Mouse (Mus musculus) kidney, embryonic 14.5 days (tissue): ENCODE measurements around the gene Apaf1. TPM values are rescaled to one million over a fixed set of nuclear protein-coding genes. Genes with fewer than 3 reads are reported as not detected.

Source experiments
- ATAC-seq: fragments of 200-750 bp; cut with Nextera tagmentation; 2 replicates; pipeline ENCODE4 v1.8.0; 2017; ENCODE audit warnings: moderate number of reproducible peaks, mild to moderate bottlenecking, moderate TSS enrichment, moderate library complexity; ENCODE audit not compliant: low FRiP score, low TSS enrichment
- H3K27ac ChIP-seq: fragments of 300-500 bp; sonication (generic); 2 replicates; pipeline ENCODE4 v1.5.1; 2014; ENCODE audit warnings: low read depth, mild to moderate bottlenecking, low read length, moderate library complexity, mixed read lengths
- H3K27me3 ChIP-seq: fragments of 300-500 bp; sonication (generic); 2 replicates; pipeline ENCODE4 v1.6.1; 2014; ENCODE audit warnings: mild to moderate bottlenecking, low read length; ENCODE audit not compliant: control insufficient read depth, insufficient read depth
- H3K36me3 ChIP-seq: fragments of 300-500 bp; sonication (generic); 2 replicates; pipeline ENCODE4 v1.6.1; 2014; ENCODE audit warnings: low read length, mixed read lengths; ENCODE audit not compliant: control insufficient read depth, insufficient read depth
- H3K4me1 ChIP-seq: fragments of 300-500 bp; sonication (generic); 2 replicates; pipeline ENCODE4 v1.6.1; 2014; ENCODE audit warnings: low read length, mixed read lengths; ENCODE audit not compliant: control insufficient read depth, insufficient read depth
- H3K4me2 ChIP-seq: fragments of 300-500 bp; sonication (generic); replicated peaks from 2 replicates; pipeline ENCODE4 v1.6.1; 2014; ENCODE audit warnings: low read depth, mild to moderate bottlenecking, low read length
- H3K4me3 ChIP-seq: fragments of 300-500 bp; sonication (generic); 2 replicates; pipeline ENCODE4 v1.5.1; 2014; ENCODE audit warnings: mild to moderate bottlenecking, low read length
- H3K9ac ChIP-seq: fragments of 300-500 bp; sonication (generic); 2 replicates; pipeline ENCODE4 v1.6.1; 2014; ENCODE audit warnings: low read depth, mild to moderate bottlenecking, low read length, moderate library complexity
- H3K9me3 ChIP-seq: fragments of 300-500 bp; sonication (generic); 2 replicates; pipeline ENCODE4 v1.6.1; 2016; ENCODE audit warnings: low read length; ENCODE audit not compliant: control insufficient read depth
- WGBS: fragments of 180-500 bp; shearing (Covaris S2); extraction: QIAGEN DNeasy Blood & Tissue Kit; methylation state at CpG from one replicate; pipeline ENCODE4 v1.1.7; 2014; 5-methylcytosine and 5-hydroxymethylcytosine counted together
- polyA plus RNA-seq: library from polyadenylated mRNA; unstranded; fragments of >200 nt; fragmentation: Nextera tagmentation; extraction: Ambion mirVana; gene quantifications from 2 replicates; pipeline ENCODE4 v1.2.1, GENCODE M21; 2014

The Apaf1 gene
- polyA plus RNA-seq, 1 experiment from 2014 or later, result 26.2 TPM

DNA sequence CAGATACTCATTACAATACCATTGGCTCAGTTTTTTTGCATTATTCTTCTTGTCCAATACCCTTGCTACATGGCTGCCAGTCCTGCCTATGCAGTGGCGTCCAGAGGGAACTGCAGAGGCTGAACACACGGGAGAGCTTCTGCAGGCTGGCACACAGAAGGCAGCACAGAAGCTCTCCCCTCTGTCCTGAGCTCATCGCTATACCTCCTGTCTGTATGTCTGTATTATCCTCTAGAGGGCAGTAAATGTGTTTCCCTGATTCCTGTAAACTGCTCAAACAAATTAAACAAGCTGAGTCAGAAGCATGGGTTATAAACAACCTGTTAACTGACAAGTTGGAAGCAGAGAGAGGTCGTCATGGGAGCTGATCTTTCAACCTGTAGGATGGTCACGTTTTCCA lies 21.8 kb downstream of the Apaf1 start:
- Histone ChIP-seq H3K9me3 (no peaks in the 10 kb centered on the region), H3K27ac (no peak overlapping the region), H3K4me3 (no peak overlapping the region), H3K9ac (no peak overlapping the region), H3K27me3 (no peaks in the 10 kb centered on the region), H3K4me2 (no peak overlapping the region), H3K4me1 (no peaks in the 10 kb centered on the region), H3K36me3 (peaks cover 29% of the 10 kb centered on the region; the same call in 1 of the 2 replicates)
- 32% methylated on average over 5 of the region's 5 CpGs for WGBS
- peak; percentile 52 for ATAC-seq

DNA sequence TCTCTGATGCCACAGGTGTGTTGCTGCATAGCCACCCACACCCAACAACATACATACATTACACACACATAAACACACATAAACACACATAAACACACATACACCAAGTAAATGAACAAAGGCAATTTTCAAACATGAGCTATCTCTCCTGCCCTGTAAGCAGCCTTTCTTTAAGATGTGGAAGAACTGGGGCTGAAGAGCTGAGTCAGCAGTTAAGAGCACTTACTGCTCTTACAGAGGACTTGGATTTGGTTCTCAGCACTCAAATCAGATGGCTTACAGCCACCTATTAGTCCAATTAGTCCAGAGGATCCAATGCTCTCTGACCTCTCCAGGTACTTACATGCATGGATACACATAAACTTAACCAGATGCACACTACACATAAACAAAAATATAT lies 29.8 kb downstream of the Apaf1 start:
- H3K36me3 ChIP-seq, result peaks cover 27% of the 10 kb centered on the region
- no peaks in the 10 kb centered on the region for H3K27me3 ChIP-seq
- no peak for ATAC-seq
- no peak overlapping the region for H3K4me2 ChIP-seq
- H3K4me3 ChIP-seq, result no peak overlapping the region
- H3K9me3 ChIP-seq, result no peaks in the 10 kb centered on the region
- no peak overlapping the region for H3K27ac ChIP-seq
- no peaks in the 10 kb centered on the region for H3K4me1 ChIP-seq
- H3K9ac ChIP-seq, result no peak overlapping the region

DNA sequence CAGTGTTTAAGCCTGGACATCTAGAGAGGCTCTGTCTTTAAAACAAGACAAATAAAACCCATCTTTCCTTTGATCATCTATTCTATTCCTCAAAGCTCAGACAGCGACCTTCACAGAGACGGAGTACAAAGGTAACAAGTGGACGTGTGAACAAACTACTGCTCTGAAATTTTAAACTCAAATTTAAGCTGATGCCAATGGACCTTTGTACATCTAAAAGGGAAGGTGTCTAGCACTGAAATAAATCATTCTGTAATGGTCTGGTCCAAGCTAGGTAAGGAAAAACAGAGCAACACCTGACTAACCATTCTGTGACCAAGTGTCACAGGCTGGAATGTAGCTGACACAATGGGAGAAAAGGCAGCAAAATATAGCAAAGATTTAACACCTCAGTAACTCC lies 31.4 kb downstream of the Apaf1 start:
- no peaks in the 10 kb centered on the region for H3K9me3 ChIP-seq
- peaks cover 33% of the 10 kb centered on the region for H3K36me3 ChIP-seq
- ATAC-seq, result no peak
- no peaks in the 10 kb centered on the region for H3K4me1 ChIP-seq
- H3K27me3 ChIP-seq, result no peaks in the 10 kb centered on the region
- H3K4me2 ChIP-seq, result no peak overlapping the region
- H3K9ac ChIP-seq, result no peak overlapping the region
- 73% methylated on average over 3 of the region's 3 CpGs for WGBS
- no peak overlapping the region for H3K4me3 ChIP-seq
- H3K27ac ChIP-seq, result no peak overlapping the region

DNA sequence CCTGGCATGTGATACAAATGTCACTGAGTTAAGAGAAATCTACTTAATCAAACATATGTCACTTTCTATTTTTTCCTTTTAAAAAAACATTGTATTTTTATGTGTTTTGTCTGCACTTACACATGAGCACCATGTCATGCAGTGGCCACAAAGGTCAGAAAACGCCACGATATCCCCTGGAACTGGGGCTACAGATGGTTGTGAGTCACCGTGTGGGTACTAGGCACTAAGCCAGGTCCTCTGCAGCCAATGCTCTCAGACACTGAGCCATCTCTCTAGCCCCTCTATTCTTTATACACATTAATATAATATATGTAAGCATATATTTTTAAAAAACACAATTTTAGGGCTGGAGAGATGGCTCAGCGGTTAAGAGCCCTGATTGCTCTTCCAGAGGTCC lies 32.9 kb downstream of the Apaf1 start:
- WGBS, result 86% methylated on average over 4 of the region's 4 CpGs
- Histone ChIP-seq H3K27me3 (no peaks in the 10 kb centered on the region), H3K9me3 (no peaks in the 10 kb centered on the region), H3K27ac (no peak overlapping the region), H3K4me3 (no peak overlapping the region), H3K4me1 (no peaks in the 10 kb centered on the region), H3K4me2 (no peak overlapping the region), H3K9ac (no peak overlapping the region), H3K36me3 (peaks cover 33% of the 10 kb centered on the region)
- ATAC-seq, result no peak

DNA sequence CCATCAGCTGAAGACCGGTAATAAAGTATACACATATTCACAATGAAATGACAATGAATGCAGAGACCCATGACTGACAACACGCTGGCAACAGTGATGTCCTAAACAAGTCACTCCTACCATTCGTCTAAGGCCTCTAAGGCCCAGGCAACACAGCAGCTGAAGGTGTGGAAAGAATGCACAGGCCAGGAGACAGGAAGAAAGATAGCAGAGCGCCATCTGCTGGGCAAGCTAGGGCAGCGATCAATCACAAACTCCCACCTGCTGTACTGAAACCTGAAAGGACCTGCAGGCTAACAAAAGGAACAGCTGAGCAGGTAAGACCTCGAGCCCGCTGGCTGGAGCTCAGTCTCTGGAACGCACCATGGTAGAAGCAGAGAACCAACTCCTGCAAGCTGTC lies 48.6 kb downstream of the Apaf1 start:
- Histone ChIP-seq H3K27ac (no peak overlapping the region), H3K36me3 (peaks cover 27% of the 10 kb centered on the region; the same call in 1 of the 2 replicates), H3K9me3 (no peaks in the 10 kb centered on the region), H3K27me3 (no peaks in the 10 kb centered on the region), H3K4me3 (no peak overlapping the region), H3K9ac (no peak overlapping the region), H3K4me1 (no peaks in the 10 kb centered on the region), H3K4me2 (no peak overlapping the region)
- WGBS, result 25% methylated on average over 8 of the region's 8 CpGs
- peak; percentile 66; the same call in 1 of the 2 replicates for ATAC-seq

DNA sequence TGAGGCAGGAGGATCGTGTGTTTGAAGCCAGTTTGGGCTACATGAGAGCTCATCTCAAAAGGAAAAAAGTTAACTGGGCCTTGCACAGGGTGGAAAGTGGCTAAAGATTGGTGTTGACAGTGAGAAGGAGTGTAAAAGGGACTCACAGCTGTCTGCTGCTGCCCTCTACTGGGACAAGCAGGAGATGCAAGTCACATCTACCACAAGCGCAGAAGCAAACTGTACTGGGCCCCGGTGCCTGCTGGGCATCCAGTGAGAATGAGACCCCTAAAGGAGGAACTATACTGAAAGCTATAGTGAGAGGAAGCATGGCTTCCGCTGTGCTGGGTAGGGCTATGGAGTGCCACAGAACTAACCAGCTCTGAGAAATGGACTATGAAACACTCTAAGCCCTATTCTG lies 50.2 kb downstream of the Apaf1 start:
- Histone ChIP-seq H3K9me3 (no peaks in the 10 kb centered on the region), H3K4me1 (no peaks in the 10 kb centered on the region), H3K4me2 (no peak overlapping the region), H3K27ac (no peak overlapping the region), H3K36me3 (peaks cover 20% of the 10 kb centered on the region; the same call in 1 of the 2 replicates), H3K27me3 (no peaks in the 10 kb centered on the region), H3K9ac (no peak overlapping the region), H3K4me3 (no peak overlapping the region)
- 9% methylated on average over 4 of the region's 4 CpGs for WGBS
- peak; percentile 74 for ATAC-seq

DNA sequence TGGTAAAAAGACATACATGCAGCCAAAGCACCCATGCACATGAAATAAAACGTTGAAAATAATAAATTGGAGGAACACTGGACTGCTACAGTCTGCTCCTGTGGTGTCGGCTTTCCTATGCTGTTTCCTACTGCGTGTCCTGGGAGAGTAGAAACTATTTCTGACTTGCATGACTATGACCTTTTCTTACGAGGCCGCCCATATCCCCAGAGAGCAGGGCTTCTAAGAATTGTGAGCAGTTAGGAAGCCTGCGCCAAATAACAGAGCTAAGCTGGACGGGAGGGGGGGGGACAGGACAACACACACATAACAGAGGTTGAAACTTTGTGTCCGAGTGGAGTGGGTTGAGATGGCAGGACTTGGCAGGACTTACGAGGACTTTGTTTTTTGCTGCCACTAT lies 51.4 kb downstream of the Apaf1 start:
- Histone ChIP-seq H3K4me1 (no peaks in the 10 kb centered on the region), H3K9ac (no peak overlapping the region), H3K9me3 (no peaks in the 10 kb centered on the region), H3K27me3 (no peaks in the 10 kb centered on the region), H3K4me2 (no peak overlapping the region), H3K36me3 (peaks cover 14% of the 10 kb centered on the region; the same call in 1 of the 2 replicates), H3K4me3 (no peak overlapping the region), H3K27ac (no peak overlapping the region)
- 84% methylated on average over 9 of the region's 9 CpGs for WGBS
- ATAC-seq, result no peak

DNA sequence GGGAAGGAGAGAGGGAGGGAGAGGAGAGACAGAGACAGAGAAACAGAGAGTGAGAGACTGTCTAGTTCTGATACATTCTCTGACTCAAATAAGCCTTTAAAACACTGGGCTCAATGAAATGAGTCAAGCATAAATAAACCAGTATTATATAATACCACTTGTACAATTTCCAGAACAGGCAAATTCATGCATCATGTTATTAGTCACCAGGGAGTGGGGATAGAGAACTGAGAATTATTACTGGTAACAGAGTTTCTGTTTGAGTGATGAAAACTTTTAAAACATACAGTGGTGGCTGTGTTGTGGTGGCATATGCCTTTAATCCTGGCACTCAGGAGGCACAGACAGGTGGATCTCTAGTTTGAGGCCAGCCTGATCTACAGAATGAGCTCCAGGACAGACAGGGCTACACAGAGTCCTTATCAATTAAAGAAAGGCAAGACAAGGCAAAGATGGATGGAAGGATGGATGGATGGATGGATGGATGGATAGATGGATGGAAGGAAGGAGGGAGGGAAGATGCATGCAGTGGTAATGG lies 53.5 kb downstream of the Apaf1 start:
- no peak for ATAC-seq
- no peak overlapping the region for H3K4me3 ChIP-seq
- H3K9me3 ChIP-seq, result no peaks in the 10 kb centered on the region
- peaks cover 14% of the 10 kb centered on the region; the same call in 1 of the 2 replicates for H3K36me3 ChIP-seq
- H3K4me1 ChIP-seq, result no peaks in the 10 kb centered on the region
- no peak overlapping the region for H3K27ac ChIP-seq
- H3K27me3 ChIP-seq, result no peaks in the 10 kb centered on the region
- no peak overlapping the region for H3K4me2 ChIP-seq
- H3K9ac ChIP-seq, result no peak overlapping the region

DNA sequence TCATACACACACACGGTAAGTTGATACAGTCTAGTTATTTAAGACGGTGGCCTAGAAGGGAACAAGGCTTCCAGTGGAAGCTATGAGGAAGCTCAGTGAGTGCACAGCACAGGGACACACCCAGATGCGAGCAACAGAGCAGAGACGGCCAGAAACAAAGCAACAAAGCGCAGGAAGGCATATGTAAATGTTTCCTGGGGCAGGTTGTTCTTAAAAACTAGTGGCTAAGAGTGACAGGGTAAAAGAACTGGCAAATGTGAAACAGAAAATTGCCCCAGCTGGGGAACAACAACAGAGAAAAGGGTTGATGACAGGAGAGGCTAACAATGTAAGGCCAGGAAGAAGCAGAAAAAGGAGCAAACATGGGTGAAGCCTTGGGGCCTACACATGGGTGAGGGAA lies 54.6 kb downstream of the Apaf1 start:
- no peak overlapping the region for H3K4me2 ChIP-seq
- H3K4me3 ChIP-seq, result no peak overlapping the region
- no peaks in the 10 kb centered on the region for H3K9me3 ChIP-seq
- no peaks in the 10 kb centered on the region for H3K27me3 ChIP-seq
- peaks cover 14% of the 10 kb centered on the region; the same call in 1 of the 2 replicates for H3K36me3 ChIP-seq
- no peak overlapping the region for H3K9ac ChIP-seq
- WGBS, result 83% methylated on average over 5 of the region's 5 CpGs
- no peak overlapping the region for H3K27ac ChIP-seq
- ATAC-seq, result no peak
- no peaks in the 10 kb centered on the region for H3K4me1 ChIP-seq
